14 mouse cellular contexts compared by ENCODE assay signal in genomic region chr17:82504291-82504690, GRCm38 (mm10).
DNase-seq lines count a peak whose midpoint lies in the region.
"Had no signal": no experiment of that assay in that cellular context is flagged by ENCODE, and none has a peak within 500 bp of the region (broad histone marks: within the 10 kb centered on the region; RNA-seq: fewer than 3 reads in every experiment).

No protein-coding gene starts in this region.

- intact Hi-C loops in gastrocnemius, postnatal 14 days (cut with DNase I; ENCODE audit: low total_unique reads), result no loop called here

- DNase-seq in ES-CJ7 (ENCODE audit: low read depth, low spot score) (peak; percentile 4), R1 (ENCODE audit: low read depth, low spot score) (peak; percentile 15)
- DNase-seq in adrenal gland, postnatal 10 days, result peak; percentile 11
- no peak for DNase-seq in gastrocnemius, postnatal 14 days
- DNase-seq in right cerebral cortex, postnatal 4 days, result no peak
- DNase-seq in kidney, postnatal 36 days, result no peak
- DNase-seq in urinary bladder, postnatal 25 days (ENCODE audit: low spot score), result no peak
- DNase-seq: B cell, adult 2 months; cerebellum, adult 18-20 months; cerebellum, adult 9-11 months; cerebellum, postnatal 36 days; forebrain, postnatal 0 days; gastrocnemius, postnatal 25 days; kidney, adult 8-10 months had no signal

Comparison
In these comparisons a context has a peak if more than half of its experiments do, and no peak if none do; other contexts are left out.
1. DNase-seq: peak in ES-CJ7 (single experiment), R1 (single experiment) and adrenal gland, postnatal 10 days (single experiment); none in gastrocnemius, postnatal 14 days (single experiment), right cerebral cortex, postnatal 4 days (single experiment), kidney, postnatal 36 days (0 of 2) and urinary bladder, postnatal 25 days (single experiment).